Mouse (Mus musculus) embryonic facial prominence, embryonic 15.5 days (tissue): ENCODE measurements around the gene Prrg2. TPM values are rescaled to one million over a fixed set of nuclear protein-coding genes. Genes with fewer than 3 reads are reported as not detected.
"Not testable (repeated sequence)": the region's sequence is repeated elsewhere in the genome, so short reads cannot be mapped to it uniquely, and the experiment has no call there.

Experiments
- ATAC-seq: fragments of 200-750 bp; cut with Nextera tagmentation; 2 replicates; pipeline ENCODE4 v1.8.0; 2017; ENCODE audit warnings: low read depth, moderate TSS enrichment; ENCODE audit not compliant: insufficient number of reproducible peaks, low FRiP score, low TSS enrichment
- H3K27ac ChIP-seq: fragments of 300-500 bp; sonication (generic); replicated peaks from 2 replicates; pipeline ENCODE4 v1.5.1; 2015; ENCODE audit warnings: mild to moderate bottlenecking, inconsistent platforms
- H3K27me3 ChIP-seq: fragments of 300-500 bp; sonication (generic); 2 replicates; pipeline ENCODE4 v1.6.1; 2015; ENCODE audit warnings: inconsistent platforms
- H3K36me3 ChIP-seq: fragments of 300-500 bp; sonication (generic); 2 replicates; pipeline ENCODE4 v1.6.1; 2015; ENCODE audit warnings: mild to moderate bottlenecking, inconsistent platforms
- H3K4me1 ChIP-seq: fragments of 300-500 bp; sonication (generic); 2 replicates; pipeline ENCODE4 v1.6.1; 2015; ENCODE audit warnings: inconsistent platforms
- H3K4me2 ChIP-seq: fragments of 300-500 bp; sonication (generic); replicated peaks from 2 replicates; pipeline ENCODE4 v1.6.1; 2015; ENCODE audit warnings: mild to moderate bottlenecking, inconsistent platforms
- H3K4me3 ChIP-seq: fragments of 300-500 bp; sonication (generic); replicated peaks from 2 replicates; pipeline ENCODE4 v1.5.1; 2015; ENCODE audit warnings: mild to moderate bottlenecking, inconsistent platforms
- H3K9ac ChIP-seq: fragments of 300-500 bp; sonication (generic); 2 replicates; pipeline ENCODE4 v1.6.1; 2015; ENCODE audit warnings: inconsistent platforms
- H3K9me3 ChIP-seq: fragments of 300-500 bp; sonication (generic); replicated peaks from 2 replicates; pipeline ENCODE4 v1.6.1; 2016; ENCODE audit warnings: inconsistent platforms
- WGBS: fragments of 180-500 bp; shearing (Covaris S2); methylation state at CpG from one replicate; pipeline ENCODE4 v1.1.7; 2015; 5-methylcytosine and 5-hydroxymethylcytosine counted together
- polyA plus RNA-seq: library from polyadenylated mRNA; unstranded; fragments of >200 nt; fragmentation: Nextera tagmentation; extraction: Ambion mirVana; gene quantifications from 2 replicates; pipeline ENCODE4 v1.2.1, GENCODE M21; 2015

Prrg2 gene
- polyA plus RNA-seq, 1 experiment from 2014 or later = 26.9 TPM

- H3K9ac ChIP-seq = no peak overlapping the region
- peaks cover 23% of the 10 kb centered on the region for H3K4me1 ChIP-seq
- no peak overlapping the region for H3K27ac ChIP-seq
- H3K27me3 ChIP-seq = no peaks in the 10 kb centered on the region
- H3K4me2 ChIP-seq = no peak overlapping the region
- no peak for ATAC-seq
- no peak overlapping the region for H3K4me3 ChIP-seq
- 88% methylated on average over 8 of the region's 8 CpGs for WGBS
- H3K36me3 ChIP-seq = peaks cover 18% of the 10 kb centered on the region; the same call in 1 of the 2 replicates
- no peaks in the 10 kb centered on the region for H3K9me3 ChIP-seq
These were observed 36.2 kb upstream of the Prrg2 start for GRCm38 (mm10) chr7:45098541-45099240.

- Histone ChIP-seq H3K4me3 (no peak overlapping the region), H3K9me3 (no peaks in the 10 kb centered on the region), H3K36me3 (peaks cover 18% of the 10 kb centered on the region; the same call in 1 of the 2 replicates), H3K9ac (no peak overlapping the region), H3K4me1 (peaks cover 23% of the 10 kb centered on the region), H3K4me2 (no peak overlapping the region), H3K27me3 (no peaks in the 10 kb centered on the region), H3K27ac (no peak overlapping the region)
- whole genome bisulfite sequencing = 46% methylated on average over 6 of the region's 6 CpGs
- no peak for ATAC-seq
These were observed 35.0 kb upstream of the Prrg2 start for GRCm38 (mm10) chr7:45097479-45097878.

GRCm38 (mm10) chr7:45095965-45096364 lies 33.5 kb upstream of the Prrg2 start:
- not testable (repeated sequence) for H3K4me2 ChIP-seq, H3K9me3 ChIP-seq, ATAC-seq, H3K27ac ChIP-seq, H3K9ac ChIP-seq, H3K4me3 ChIP-seq, H3K27me3 ChIP-seq
- Histone ChIP-seq H3K36me3 (peaks cover 12% of the 10 kb centered on the region; the same call in 1 of the 2 replicates), H3K4me1 (peaks cover 13% of the 10 kb centered on the region)
- 90% methylated on average over 14 of the region's 14 CpGs for WGBS

- no peaks in the 10 kb centered on the region for H3K9me3 ChIP-seq
- peaks cover 12% of the 10 kb centered on the region; the same call in 1 of the 2 replicates for H3K36me3 ChIP-seq
- H3K27ac ChIP-seq = 0 out of 2 replicates have a peak overlapping the region, but pooled peaks have one; percentile 11
- H3K4me2 ChIP-seq = no peak overlapping the region
- no peaks in the 10 kb centered on the region for H3K27me3 ChIP-seq
- peaks cover 16% of the 10 kb centered on the region for H3K4me1 ChIP-seq
- H3K9ac ChIP-seq = no peak overlapping the region
- ATAC-seq = no peak
- WGBS = 76% methylated on average over 6 of the region's 6 CpGs
- no peak overlapping the region for H3K4me3 ChIP-seq
These were observed 32.9 kb upstream of the Prrg2 start for GRCm38 (mm10) chr7:45095367-45095766.

GRCm38 (mm10) chr7:45094121-45094520 lies 31.6 kb upstream of the Prrg2 start:
- Histone ChIP-seq H3K27me3 (no peaks in the 10 kb centered on the region), H3K9ac (no peak overlapping the region), H3K9me3 (no peaks in the 10 kb centered on the region), H3K27ac (peak overlapping the region; percentile 90), H3K4me1 (peaks cover 23% of the 10 kb centered on the region), H3K36me3 (peaks cover 12% of the 10 kb centered on the region; the same call in 1 of the 2 replicates), H3K4me2 (no peak overlapping the region), H3K4me3 (no peak overlapping the region)
- ATAC-seq = no peak
- WGBS = 28% methylated on average over 7 of the region's 7 CpGs

GRCm38 (mm10) chr7:45093516-45093905 lies 31.0 kb upstream of the Prrg2 start:
- Histone ChIP-seq H3K4me2 (0 out of 2 replicates have a peak overlapping the region, but pooled peaks have one; percentile 23), H3K9me3 (no peaks in the 10 kb centered on the region), H3K27ac (peak overlapping the region; percentile 90), H3K4me3 (no peak overlapping the region), H3K9ac (no peak overlapping the region), H3K27me3 (no peaks in the 10 kb centered on the region), H3K4me1 (peaks cover 23% of the 10 kb centered on the region), H3K36me3 (peaks cover 17% of the 10 kb centered on the region)
- WGBS = 30% methylated on average over 18 of the region's 18 CpGs
- no peak for ATAC-seq

- Histone ChIP-seq H3K27me3 (no peaks in the 10 kb centered on the region), H3K4me1 (peaks cover 23% of the 10 kb centered on the region), H3K36me3 (peaks cover 22% of the 10 kb centered on the region), H3K9me3 (no peaks in the 10 kb centered on the region), H3K27ac (peak overlapping the region; percentile 90), H3K4me3 (no peak overlapping the region), H3K4me2 (peak overlapping the region; percentile 23; the same call in 1 of the 2 replicates), H3K9ac (no peak overlapping the region)
- ATAC-seq = no peak
- WGBS = 32% methylated on average over 12 of the region's 12 CpGs
These were observed 30.5 kb upstream of the Prrg2 start for GRCm38 (mm10) chr7:45092828-45093515.

GRCm38 (mm10) chr7:45092048-45092447 lies 29.6 kb upstream of the Prrg2 start, which contains the start of gene Rcn3:
Rcn3 (minus strand) TSS chr7:45092221.
- peak within 1 kb of the TSS; percentile 93 for H3K27ac ChIP-seq
- H3K9me3 ChIP-seq = no peaks in the 10 kb centered on the region
- peak within 1 kb of the TSS; percentile 69 for H3K9ac ChIP-seq
- peaks cover 23% of the 10 kb centered on the region for H3K4me1 ChIP-seq
- under 1% methylated on average over 16 of the region's 16 CpGs for WGBS
- peaks cover 24% of the 10 kb centered on the region for H3K36me3 ChIP-seq
- peak; percentile 94 for ATAC-seq
- H3K4me2 ChIP-seq = peak within 1 kb of the TSS; percentile 61
- peak within 1 kb of the TSS; percentile 58 for H3K4me3 ChIP-seq
- no peaks in the 10 kb centered on the region for H3K27me3 ChIP-seq

- 8% methylated on average over 35 of the region's 35 CpGs for WGBS
- peak overlapping the region; percentile 61 for H3K4me2 ChIP-seq
- ATAC-seq = peak; percentile 52
These were observed 28.8 kb upstream of the Prrg2 start for GRCm38 (mm10) chr7:45091001-45091990.

GRCm38 (mm10) chr7:45090251-45090977 lies 27.9 kb upstream of the Prrg2 start:
- WGBS = 70% methylated on average over 13 of the region's 13 CpGs
- peak overlapping the region; percentile 93 for H3K27ac ChIP-seq
- peak overlapping the region; percentile 61 for H3K4me2 ChIP-seq
- H3K36me3 ChIP-seq = peaks cover 36% of the 10 kb centered on the region
- peaks cover 23% of the 10 kb centered on the region for H3K4me1 ChIP-seq
- H3K9me3 ChIP-seq = no peaks in the 10 kb centered on the region
- no peaks in the 10 kb centered on the region for H3K27me3 ChIP-seq
- H3K9ac ChIP-seq = peak overlapping the region; percentile 69; the same call in 1 of the 2 replicates
- ATAC-seq = no peak
- peak overlapping the region; percentile 58 for H3K4me3 ChIP-seq

More at GRCm38 (mm10) chr7:45091001-45091990, 28.8 kb upstream of the Prrg2 start:
- Histone ChIP-seq H3K4me3 (peak overlapping the region; percentile 58), H3K27ac (peak overlapping the region; percentile 93), H3K9ac (peak overlapping the region; percentile 69), H3K36me3 (peaks cover 28% of the 10 kb centered on the region), H3K9me3 (no peaks in the 10 kb centered on the region), H3K27me3 (no peaks in the 10 kb centered on the region), H3K4me1 (peaks cover 23% of the 10 kb centered on the region)
